Mouse (Mus musculus): ENCODE data around the gene Spg11.

Gene Spg11

GRCm38 (mm10) chr2:122117961-122118958 lies at the start of gene Spg11:
Gene Spg11 (minus strand): TSS chr2:122118386.
- peak; percentile 95 to 98 for DNase-seq (ENCODE audit: low spot score in 2 of 2)

DNA sequence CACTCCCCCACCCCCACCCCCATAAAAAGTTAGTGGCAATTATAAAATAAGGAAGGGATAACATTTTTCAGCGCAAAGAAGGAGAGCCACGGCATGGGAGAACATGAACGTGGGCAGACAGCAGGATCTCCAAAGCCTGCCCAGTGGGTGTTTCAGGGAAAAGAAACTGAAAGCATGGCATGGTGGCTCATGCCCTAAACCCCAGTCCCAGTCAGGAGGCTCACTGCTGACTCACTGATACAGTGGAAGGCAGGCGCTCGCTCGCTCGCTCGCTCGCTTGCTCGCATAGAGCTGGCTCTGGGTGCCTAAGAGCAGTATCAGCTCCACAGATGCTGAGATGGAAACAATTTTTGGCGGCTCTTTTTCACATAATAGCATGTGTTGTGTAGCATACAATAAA lies 46.1 kb upstream of the Spg11 start:
- no peak for DNase-seq (ENCODE audit: low spot score in 2 of 2)

GRCm38 (mm10) chr2:122163430-122164195 lies 45.4 kb upstream of the Spg11 start:
- DNase-seq (ENCODE audit: low spot score in 2 of 2): peak in 1 of 2 experiments; percentile 39

DNA sequence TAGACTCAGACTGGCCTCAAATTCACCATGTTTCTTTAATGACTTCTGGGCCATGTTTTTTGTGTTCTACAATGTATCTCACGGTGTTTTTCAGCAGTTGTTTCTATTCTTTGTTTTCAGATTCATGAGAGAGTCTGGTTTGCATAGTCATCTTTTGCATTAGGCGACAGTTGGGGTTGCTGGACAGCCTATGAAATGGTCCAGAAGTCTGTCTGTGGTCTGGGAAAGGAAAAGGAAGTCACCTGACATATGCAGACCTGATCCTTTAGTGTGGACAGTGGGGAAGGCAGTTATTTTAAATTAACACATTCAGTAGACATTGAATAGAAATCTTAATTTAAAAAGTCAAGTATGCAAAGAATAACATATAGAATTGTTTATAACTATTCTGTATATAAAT lies 44.3 kb upstream of the Spg11 start:
- no peak for DNase-seq (ENCODE audit: low spot score in 2 of 2)

- DNase-seq (ENCODE audit: low spot score in 2 of 2): no peak
Measured at GRCm38 (mm10) chr2:122161542-122161941, 43.4 kb upstream of the Spg11 start.

DNA sequence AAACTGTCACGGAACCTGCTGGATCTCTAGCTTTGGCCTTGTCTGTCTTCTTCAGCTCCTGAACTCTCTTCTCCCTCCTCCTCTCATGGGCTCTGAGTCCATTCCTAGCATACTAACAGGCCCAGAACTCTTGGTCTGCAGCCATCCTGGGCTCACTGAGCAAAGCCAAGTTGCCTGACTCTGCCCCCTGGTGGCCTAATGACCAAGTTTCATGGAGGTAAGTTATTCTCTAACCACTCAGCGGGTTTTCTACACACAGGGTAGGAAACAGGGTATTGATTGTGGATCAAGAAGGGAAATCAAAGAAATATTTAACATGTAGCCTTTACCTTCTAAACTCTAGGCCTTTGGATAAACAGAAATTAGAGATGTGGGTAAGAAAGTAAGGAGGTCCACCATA lies 42.5 kb upstream of the Spg11 start, which contains the start of gene Trim69:
Gene Trim69, plus strand, starts transcription at position 21 of the 400 bp plus-strand sequence.
- DNase-seq (ENCODE audit: low spot score in 2 of 2): peak in 1 of 2 experiments; percentile 83

- no peak for DNase-seq (ENCODE audit: low spot score in 2 of 2)
Measured at GRCm38 (mm10) chr2:122159667-122160066, 41.5 kb upstream of the Spg11 start.

GRCm38 (mm10) chr2:122158362-122158802 lies 40.2 kb upstream of the Spg11 start:
- no peak for DNase-seq (ENCODE audit: low spot score in 2 of 2)

DNA sequence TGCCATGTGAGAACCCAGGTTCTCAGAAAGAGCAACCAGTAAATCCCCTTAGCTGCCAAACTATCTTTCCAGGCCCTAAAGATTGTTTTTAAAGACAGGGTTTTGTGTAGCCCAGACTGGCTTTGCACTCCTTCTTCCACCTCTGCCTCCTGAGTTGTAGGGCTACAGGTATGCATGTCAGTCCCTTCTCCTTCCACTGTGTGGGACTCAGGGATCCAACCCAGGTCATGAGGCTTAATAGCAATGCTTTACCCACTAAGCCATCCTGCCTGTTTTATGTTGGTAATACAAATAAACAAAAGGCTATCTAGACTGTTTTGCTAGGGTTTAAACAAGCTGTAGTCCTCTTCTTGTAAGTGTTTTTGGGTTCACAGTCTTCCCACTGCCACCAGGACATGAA lies 39.4 kb upstream of the Spg11 start:
- no peak for DNase-seq (ENCODE audit: low spot score in 2 of 2)

DNA sequence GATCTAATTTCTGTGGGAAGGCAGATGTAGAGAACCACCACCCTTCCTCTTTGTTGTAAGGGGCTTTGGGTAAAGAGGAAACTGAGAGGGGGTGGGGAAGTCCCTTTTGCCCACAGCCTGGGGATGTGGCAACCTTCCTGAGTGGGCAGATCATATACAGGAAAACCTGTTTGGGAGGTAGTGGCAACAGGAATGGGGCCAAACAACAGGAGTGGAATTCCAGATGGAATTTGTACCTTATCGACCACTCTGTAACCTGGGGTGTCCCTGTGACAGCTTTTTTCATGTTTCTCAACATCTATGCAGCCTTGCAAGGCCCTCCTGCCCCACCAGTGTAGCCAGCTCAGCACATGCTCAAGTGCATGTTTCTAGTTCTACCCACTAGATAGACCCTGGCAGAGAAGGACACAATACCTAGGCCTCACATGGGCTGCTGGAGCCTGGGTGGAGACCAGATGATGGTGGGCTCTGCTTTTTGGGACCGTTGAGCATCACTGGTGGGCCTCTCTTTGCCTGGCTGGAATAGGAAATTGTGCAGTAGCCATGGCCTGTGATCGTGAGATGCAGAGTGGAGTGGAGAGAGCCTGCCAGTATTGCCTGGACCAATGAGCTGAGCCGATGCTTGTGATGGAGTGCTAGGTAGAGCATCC lies 38.0 kb upstream of the Spg11 start:
- DNase-seq (ENCODE audit: low spot score in 2 of 2): no peak

DNA sequence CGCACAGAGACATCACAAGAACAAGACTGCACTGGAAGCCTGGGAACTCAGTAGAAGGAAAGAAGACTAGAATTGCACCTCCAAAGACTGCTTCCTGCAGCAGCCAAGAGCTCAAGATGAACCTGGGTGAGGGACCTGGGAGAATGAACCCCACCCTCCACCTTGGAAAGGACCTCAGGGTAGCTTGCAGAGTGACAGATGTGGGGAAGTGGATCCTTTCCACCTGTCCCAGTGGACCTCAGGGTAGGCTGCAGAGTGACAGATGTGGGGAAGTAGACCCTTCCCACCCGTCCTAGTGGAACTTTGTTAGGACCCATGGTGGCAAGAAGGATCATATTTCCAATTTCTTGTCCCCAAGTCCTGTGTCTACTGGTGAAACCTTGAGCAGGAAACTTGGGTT lies 37.1 kb upstream of the Spg11 start:
- no peak for DNase-seq (ENCODE audit: low spot score in 2 of 2)

DNA sequence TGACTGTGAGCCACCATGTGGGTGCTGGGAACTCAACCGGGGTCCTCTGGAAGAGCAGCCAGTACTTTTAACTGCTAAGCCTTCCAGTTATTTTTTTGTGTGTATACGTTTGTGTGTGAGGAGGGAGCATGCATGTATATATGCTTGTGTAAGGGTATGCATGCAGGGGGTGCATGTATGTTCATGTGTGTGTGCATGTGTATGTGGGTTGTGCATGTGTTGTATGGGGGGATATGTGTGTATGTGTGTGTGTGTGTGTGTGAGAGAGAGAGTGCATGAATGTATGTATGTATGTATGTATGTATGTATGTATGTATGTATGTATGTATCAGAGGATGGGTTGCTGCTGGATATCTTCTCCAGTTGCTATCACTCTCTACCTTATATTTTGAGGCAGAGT lies 36.3 kb upstream of the Spg11 start:
- no peak for DNase-seq (ENCODE audit: low spot score in 2 of 2)

- no peak for DNase-seq (ENCODE audit: low spot score in 2 of 2)
Measured at GRCm38 (mm10) chr2:122153681-122154365, 35.6 kb upstream of the Spg11 start.

DNA sequence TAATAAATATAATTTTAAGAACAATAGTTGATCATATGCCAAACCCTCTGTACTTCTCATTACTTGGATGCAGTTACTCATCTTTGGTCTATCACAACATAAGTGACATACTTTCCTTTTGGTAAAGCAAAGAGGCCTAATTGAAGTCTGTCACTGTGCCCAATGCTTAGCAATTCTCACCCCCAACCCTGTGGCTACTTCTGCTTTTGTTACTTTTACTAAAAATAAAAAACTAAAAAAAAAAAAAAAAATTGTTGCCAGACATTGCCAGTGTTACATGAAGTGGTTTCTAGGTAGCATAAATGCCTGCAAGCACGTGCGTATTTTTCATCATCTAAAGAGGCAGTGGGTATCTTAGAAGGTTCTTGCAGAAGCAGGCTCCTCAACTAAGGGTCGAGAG lies 34.7 kb upstream of the Spg11 start:
- no peak for DNase-seq (ENCODE audit: low spot score in 2 of 2)

- DNase-seq (ENCODE audit: low spot score in 2 of 2): no peak
Measured at GRCm38 (mm10) chr2:122151221-122151620, 33.0 kb upstream of the Spg11 start.

- no peak for DNase-seq (ENCODE audit: low spot score in 2 of 2)
Measured at GRCm38 (mm10) chr2:122149716-122150115, 31.5 kb upstream of the Spg11 start.

DNA sequence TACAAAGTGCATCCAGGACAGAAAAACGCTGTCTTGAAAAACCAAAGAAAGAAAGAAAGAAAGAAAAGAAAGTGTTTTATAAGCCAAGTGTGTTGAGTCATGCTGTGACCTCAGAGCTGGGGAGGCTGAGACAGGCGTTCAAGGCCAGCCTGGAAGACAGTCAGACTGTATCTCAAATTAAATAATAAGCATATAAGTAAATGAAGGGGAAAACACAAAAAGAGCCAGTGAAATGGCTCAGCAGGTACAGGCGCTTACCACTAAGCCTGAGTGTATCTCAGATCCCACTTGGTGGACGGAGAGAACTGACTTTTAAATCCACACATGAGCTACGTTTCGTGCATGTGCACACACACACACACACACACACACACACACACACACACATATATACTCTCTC lies 31.1 kb upstream of the Spg11 start:
- no peak for DNase-seq (ENCODE audit: low spot score in 2 of 2)

DNA sequence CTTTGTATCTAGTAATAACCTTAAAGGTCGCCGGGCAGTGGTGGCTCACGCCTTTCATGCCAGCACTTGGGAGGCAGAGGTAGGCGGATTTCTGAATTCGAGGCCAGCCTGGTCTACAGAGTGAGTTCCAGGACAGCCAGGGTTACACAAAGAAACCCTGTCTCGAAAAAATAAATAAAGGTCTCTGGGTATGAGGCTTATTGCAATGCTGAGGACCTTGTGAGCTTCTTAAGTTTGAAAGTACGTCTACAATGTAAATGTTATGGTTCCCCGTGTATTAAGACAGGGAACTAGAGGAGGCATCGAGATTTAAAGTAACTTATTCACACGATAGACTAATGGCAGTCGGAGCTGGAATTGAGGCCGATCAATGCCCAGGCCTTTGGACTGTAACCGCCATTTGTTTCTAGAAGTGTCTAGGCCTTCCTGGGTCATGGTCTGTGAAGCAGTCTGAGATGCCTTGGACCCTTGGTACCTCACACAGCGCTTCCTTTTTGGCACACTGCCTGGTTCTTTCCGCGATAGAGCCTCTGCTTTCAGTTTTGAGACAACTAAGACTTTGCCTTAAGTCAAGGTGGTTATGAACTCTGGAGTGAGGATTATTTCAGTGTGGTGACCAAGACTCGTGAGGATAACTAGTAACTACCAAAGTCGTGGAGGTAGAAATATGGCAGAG lies 30.2 kb upstream of the Spg11 start:
- peak in 1 of 2 experiments; percentile 45 for DNase-seq (ENCODE audit: low spot score in 2 of 2)

DNA sequence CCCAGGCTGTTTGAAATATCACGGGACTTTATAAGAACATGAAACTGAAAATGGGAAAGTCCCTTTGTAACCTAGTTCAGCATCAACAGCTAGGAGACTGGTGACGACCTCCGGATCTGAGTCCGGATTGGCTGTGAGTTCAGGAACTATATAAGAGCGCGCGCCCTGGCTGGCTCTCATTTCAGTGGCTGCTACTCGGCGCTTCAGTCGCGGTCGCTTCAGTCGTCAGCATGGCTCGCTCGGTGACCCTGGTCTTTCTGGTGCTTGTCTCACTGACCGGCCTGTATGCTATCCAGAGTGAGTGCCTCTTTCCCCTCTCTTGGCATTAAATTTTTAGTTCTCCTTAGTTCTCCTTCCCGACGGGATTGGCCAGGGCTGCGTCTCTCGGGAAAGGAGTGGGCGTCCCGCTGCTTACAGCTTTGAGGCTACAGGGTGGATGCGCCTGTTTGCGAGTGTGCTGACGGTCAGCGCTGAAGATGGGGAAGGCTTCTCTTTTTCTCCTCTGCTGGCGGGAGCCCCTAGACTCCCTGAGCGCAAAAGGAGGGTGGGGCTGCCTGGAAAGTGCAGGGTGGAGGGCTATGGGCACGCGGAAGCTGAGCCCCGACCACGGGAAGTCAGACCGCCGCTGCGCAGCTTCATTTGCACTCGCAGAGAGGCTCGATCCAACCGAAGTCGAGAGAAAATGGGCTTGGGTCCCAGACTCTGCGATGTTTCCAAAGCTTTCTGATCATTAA lies 29.5 kb upstream of the Spg11 start, which contains the start of gene B2m:
Gene B2m, plus strand, starts transcription at position 179 of the 734 bp plus-strand sequence.
- peak; percentile 79 to 96 for DNase-seq (ENCODE audit: low spot score in 2 of 2)

DNA sequence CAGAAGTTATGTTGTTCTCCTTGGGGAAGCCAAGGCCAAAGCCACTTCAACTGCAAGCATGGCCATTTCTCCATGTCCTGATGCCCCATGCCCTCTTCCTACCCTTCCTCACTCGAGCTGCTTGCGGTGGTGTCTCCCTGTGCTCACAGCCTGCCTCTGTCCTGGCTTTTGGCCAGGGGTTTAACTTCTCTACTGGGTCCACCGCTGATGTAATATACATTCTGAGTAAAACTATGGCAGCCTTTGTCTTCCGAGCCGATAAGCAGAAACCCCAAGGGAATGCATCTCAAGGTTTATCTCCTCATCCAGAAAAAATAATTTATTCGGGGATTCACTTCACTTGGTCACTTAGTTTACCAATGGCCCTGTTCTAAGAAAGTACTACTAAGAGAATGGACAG lies 28.5 kb upstream of the Spg11 start:
- no peak for DNase-seq (ENCODE audit: low spot score in 2 of 2)

Data from left cerebral cortex, adult 9 months (tissue).